Mouse (Mus musculus) MEL (cell line): ENCODE measurements around the gene Ncln.

Experiments
- BHLHE40 ChIP-seq: IDR thresholded peaks from 2 replicates; pipeline ENCODE4 v1.6.1; 2012; ENCODE audit warnings: low read depth, mild to moderate bottlenecking, inconsistent platforms, low read length, improper control_type of control experiment, borderline replicate concordance
- CTCF ChIP-seq, 3 experiments: IDR thresholded peaks in 2 of 3; conservative IDR thresholded peaks in 1 of 3; 2 replicates each; pipeline ENCODE4 v1.5.1; 2011 to 2012; ENCODE audit warnings: low read length in 3 of 3, low read depth in 2 of 3, mild to moderate bottlenecking in 2 of 3, improper control_type of control experiment in 1 of 3, inconsistent platforms in 1 of 3, mixed read lengths in 1 of 3, moderate library complexity in 1 of 3; ENCODE audit not compliant: control insufficient read depth in 1 of 3, insufficient read depth in 1 of 3, poor library complexity in 1 of 3, severe bottlenecking in 1 of 3
- ELF1 ChIP-seq: IDR thresholded peaks from 2 replicates; pipeline ENCODE4 v1.6.1; 2014; ENCODE audit warnings: low read depth, mild to moderate bottlenecking, inconsistent platforms, low read length, improper control_type of control experiment, moderate library complexity
- EP300 ChIP-seq, 2 experiments: IDR thresholded peaks; 2 replicates each; pipeline ENCODE4 v1.6.1; 2011; ENCODE audit warnings: improper control_type of control experiment in 2 of 2, low read length in 2 of 2, low read depth in 1 of 2, mild to moderate bottlenecking in 1 of 2
- JUND ChIP-seq: IDR thresholded peaks from 2 replicates; pipeline ENCODE4 v1.6.1; 2011; ENCODE audit warnings: low read depth, mild to moderate bottlenecking, improper control_type of control experiment, low read length
- MXI1 ChIP-seq: IDR thresholded peaks from 2 replicates; pipeline ENCODE4 v1.6.1; 2011; ENCODE audit warnings: mild to moderate bottlenecking, low read depth, low read length, improper control_type of control experiment
- POLR2A ChIP-seq, 2 experiments: IDR thresholded peaks; 2 replicates each; pipeline ENCODE4 v1.6.1; 2011 to 2012; ENCODE audit warnings: low read length in 2 of 2, mild to moderate bottlenecking in 2 of 2, control low read depth in 1 of 2, improper control_type of control experiment in 1 of 2, low read depth in 1 of 2, moderate library complexity in 1 of 2; ENCODE audit not compliant: control insufficient read depth in 1 of 2, insufficient read depth in 1 of 2, poor library complexity in 1 of 2
- POLR2AphosphoS5 ChIP-seq: IDR thresholded peaks from 2 replicates; pipeline ENCODE4 v1.6.1; 2012; ENCODE audit warnings: low read depth, borderline replicate concordance, mild to moderate bottlenecking, inconsistent platforms, low read length, moderate library complexity, mixed read lengths
- RCOR1 ChIP-seq: IDR thresholded peaks from 2 replicates; pipeline ENCODE4 v1.6.1; 2012; ENCODE audit warnings: low read depth, mild to moderate bottlenecking, inconsistent platforms, low read length, improper control_type of control experiment
- SIN3A ChIP-seq: IDR thresholded peaks from 2 replicates; pipeline ENCODE4 v1.6.1; 2012; ENCODE audit warnings: low read length, improper control_type of control experiment, inconsistent platforms
- TBP ChIP-seq: IDR thresholded peaks from 2 replicates; pipeline ENCODE4 v1.8.0; 2011; ENCODE audit warnings: low read depth, low read length, improper control_type of control experiment
- UBTF ChIP-seq: IDR thresholded peaks from 2 replicates; pipeline ENCODE4 v1.6.1; 2012; ENCODE audit warnings: low read depth, mild to moderate bottlenecking, inconsistent platforms, low read length, improper control_type of control experiment, moderate library complexity, borderline replicate concordance; ENCODE audit not compliant: insufficient read depth

GRCm38 (mm10) chr10:81485060-81485449, 11.1 kb downstream of the Ncln start:
- TF ChIP-seq POLR2A (IDR thresholded peaks at IDR 0.05; ENCODE audit: control insufficient read depth in 1 of 2, insufficient read depth in 1 of 2, low read depth in 1 of 2, low read length in 2 of 2, poor library complexity in 1 of 2) (no peak; a peak in 1 of 4 replicates), EP300 (IDR thresholded peaks at IDR 0.05; ENCODE audit: low read depth in 1 of 2, low read length in 2 of 2) (no peak), BHLHE40 (no peak), TBP (no peak), SIN3A (no peak), POLR2AphosphoS5 (no peak), UBTF (no peak), CTCF (IDR thresholded peaks at IDR 0.05 in 2 of 3, conservative IDR thresholded peaks at IDR 0.05 in 1 of 3; ENCODE audit: control insufficient read depth in 1 of 3, insufficient read depth in 1 of 3, low read depth in 2 of 3, low read length in 3 of 3, poor library complexity in 1 of 3, severe bottlenecking in 1 of 3) (peak in 2 of 3 experiments; percentile 47 to 50; a peak in 5 of 6 replicates), JUND (no peak), MXI1 (no peak), ELF1 (no peak), RCOR1 (no peak)
